Mouse (Mus musculus) heart, adult 8-10 months (tissue): Measurements from ENCODE around the gene Nrn1. TPM values are rescaled to one million over a fixed set of nuclear protein-coding genes. Genes with fewer than 3 reads are reported as not detected.

Source experiments
- DNase-seq: peaks from one replicate; pipeline ENCODE4 v3.0.0; 2022; ENCODE audit warnings: low spot score
- total RNA-seq, 4 experiments: library from RNA; stranded (reverse); gene quantifications; 2 replicates each; pipeline ENCODE4 v1.2.4; 2022

Gene Nrn1
- total RNA-seq, 4 experiments from 2014 or later: 3.6 to 5.1 (median 4.2) TPM

GRCm38 (mm10) chr13:36724533-36725470 is 10.1 kb downstream of the Nrn1 start:
- DNase-seq: no peak

- DNase-seq: no peak
Measured at GRCm38 (mm10) chr13:36723726-36724300, 11.1 kb downstream of the Nrn1 start.

- DNase-seq: no peak
Measured at GRCm38 (mm10) chr13:36722309-36722708, 12.6 kb downstream of the Nrn1 start.

- DNase-seq: no peak
Measured at GRCm38 (mm10) chr13:36720297-36721017, 14.5 kb downstream of the Nrn1 start.

GRCm38 (mm10) chr13:36717376-36717775 is 17.6 kb downstream of the Nrn1 start:
- peak; percentile 65 for DNase-seq

GRCm38 (mm10) chr13:36716708-36717107 is 18.2 kb downstream of the Nrn1 start:
- DNase-seq: no peak

GRCm38 (mm10) chr13:36714101-36714500 is 20.8 kb downstream of the Nrn1 start:
- DNase-seq: no peak

- DNase-seq: no peak
Measured at GRCm38 (mm10) chr13:36707088-36707690, 27.7 kb downstream of the Nrn1 start.

- peak; percentile 65 for DNase-seq
Measured at GRCm38 (mm10) chr13:36696351-36696771, 38.6 kb downstream of the Nrn1 start.

GRCm38 (mm10) chr13:36695516-36696201 is 39.3 kb downstream of the Nrn1 start:
- peak; percentile 41 for DNase-seq

- no peak for DNase-seq
Measured at GRCm38 (mm10) chr13:36683581-36683980, 51.4 kb downstream of the Nrn1 start.

GRCm38 (mm10) chr13:36680690-36681355 is 54.1 kb downstream of the Nrn1 start:
- DNase-seq: no peak

GRCm38 (mm10) chr13:36679345-36679744 is 55.6 kb downstream of the Nrn1 start:
- no peak for DNase-seq
